Mouse (Mus musculus) olfactory bulb, adult 2 months (tissue): Measurements from ENCODE around the gene Dock6.

Source experiments
- CTCF ChIP-seq: fragments of 200-500 bp; IDR thresholded peaks from 2 replicates; pipeline ENCODE4 v1.5.1; 2012; ENCODE audit warnings: low read depth, mild to moderate bottlenecking, low read length, moderate library complexity; ENCODE audit not compliant: insufficient read depth
- POLR2A ChIP-seq: fragments of 200-500 bp; IDR thresholded peaks from 2 replicates; pipeline ENCODE4 v1.6.1; 2012; ENCODE audit warnings: mild to moderate bottlenecking, low read depth, low read length, moderate library complexity; ENCODE audit not compliant: insufficient read depth

GRCm38 (mm10) chr9:21843086-21843485 lies 9.3 kb downstream of the Dock6 start:
- TF ChIP-seq POLR2A (no peak), CTCF (no peak)
